Mouse (Mus musculus): ENCODE data around the gene Acp5.

DNA sequence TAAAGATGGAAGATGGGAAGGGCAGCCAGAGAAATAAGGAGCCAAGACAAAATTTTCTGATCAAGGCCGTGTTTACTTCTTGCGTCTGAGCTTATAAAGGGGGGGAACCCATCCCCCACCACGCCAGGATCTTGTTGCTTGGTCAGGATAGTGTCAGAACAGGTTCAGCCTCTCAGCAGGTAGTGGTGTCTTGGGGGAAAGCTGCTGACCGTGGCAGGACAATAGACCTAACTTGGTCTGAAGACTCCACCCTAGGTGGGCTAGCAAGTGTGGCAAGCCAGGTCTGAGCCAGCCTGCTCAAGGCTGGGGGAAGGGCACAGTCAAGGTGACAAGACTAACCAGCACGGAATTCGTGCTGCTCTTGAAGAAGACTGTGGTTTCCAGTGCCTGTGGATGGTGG lies 25.8 kb upstream of the Acp5 start:
- no peak for TF ChIP-seq SIN3A (IDR thresholded peaks at IDR 0.05; ENCODE audit: low read length)
- TF ChIP-seq MAZ (IDR thresholded peaks at IDR 0.05; ENCODE audit: low read depth, low read length), result no peak
- TF ChIP-seq POLR2A (IDR thresholded peaks at IDR 0.05; ENCODE audit: control insufficient read depth in 1 of 2, insufficient read depth in 1 of 2, low read depth in 1 of 2, low read length in 2 of 2, poor library complexity in 1 of 2), result no peak
- no peak for TF ChIP-seq ZNF384 (IDR thresholded peaks at IDR 0.05; ENCODE audit: low read depth, low read length)
- no peak for TF ChIP-seq CTCF (IDR thresholded peaks at IDR 0.05 in 2 of 3, conservative IDR thresholded peaks at IDR 0.05 in 1 of 3; ENCODE audit: control insufficient read depth in 1 of 3, insufficient read depth in 1 of 3, low read depth in 2 of 3, low read length in 3 of 3, poor library complexity in 1 of 3, severe bottlenecking in 1 of 3)

All from MEL (cell line).